Mouse (Mus musculus) CH12.LX (cell line): Measurements from ENCODE around the gene Eef1a1. TPM values are rescaled to one million over a fixed set of nuclear protein-coding genes. Genes with fewer than 3 reads are reported as not detected.

ENCODE experiments used
- DNase-seq: peaks from one replicate; pipeline ENCODE4 v3.0.0-alpha.2; 2013; ENCODE audit errors: extremely low read depth
- H3K27ac ChIP-seq: 2 replicates; pipeline ENCODE4 v1.5.1; 2012; ENCODE audit warnings: low read depth, mild to moderate bottlenecking, control low read depth, moderate library complexity; ENCODE audit not compliant: insufficient read depth
- H3K27me3 ChIP-seq: replicated peaks from 2 replicates; pipeline ENCODE3; 2012; ENCODE audit warnings: inconsistent platforms
- H3K36me3 ChIP-seq, 2 experiments: replicated peaks in 1 of 2; 2 replicates each; pipeline versions ENCODE3 to v1.6.1; 2012; ENCODE audit warnings: inconsistent platforms in 1 of 2, low read length in 1 of 2, mild to moderate bottlenecking in 1 of 2, mixed read lengths in 1 of 2, moderate library complexity in 1 of 2; ENCODE audit not compliant: control insufficient read depth in 1 of 2, insufficient read depth in 1 of 2
- H3K4me1 ChIP-seq, 2 experiments: 2 replicates each; pipeline ENCODE4 v1.6.1; 2012; ENCODE audit warnings: inconsistent platforms in 1 of 2, moderate library complexity in 1 of 2; ENCODE audit not compliant: insufficient read depth in 2 of 2, control insufficient read depth in 1 of 2
- H3K4me2 ChIP-seq: 2 replicates; pipeline ENCODE4 v1.6.1; 2012; ENCODE audit warnings: low read depth, mild to moderate bottlenecking, control low read depth; ENCODE audit not compliant: poor library complexity, insufficient read depth, severe bottlenecking
- H3K4me3 ChIP-seq, 3 experiments: fragments of 150-350 bp in 1 of 3; sonication (generic) in 1 of 3; replicated peaks in 1 of 3; 2 replicates each; pipeline versions ENCODE3 to v1.5.1; 2011 to 2012; ENCODE audit warnings: low read depth in 2 of 3, low read length in 2 of 3, mild to moderate bottlenecking in 2 of 3, moderate library complexity in 2 of 3, control low read depth in 1 of 3, improper control_type of control experiment in 1 of 3, inconsistent platforms in 1 of 3, mixed read lengths in 1 of 3; ENCODE audit not compliant: poor library complexity in 1 of 3
- H3K79me2 ChIP-seq: replicated peaks from 2 replicates; pipeline ENCODE4 v1.6.1; 2012; ENCODE audit warnings: mild to moderate bottlenecking, moderate library complexity; ENCODE audit not compliant: control insufficient read depth, poor library complexity, insufficient read depth, severe bottlenecking; ENCODE audit errors: extremely low read depth
- H3K9ac ChIP-seq: 2 replicates; pipeline ENCODE4 v1.6.1; 2012; ENCODE audit warnings: low read depth, mild to moderate bottlenecking, control low read depth, moderate library complexity; ENCODE audit not compliant: insufficient read depth
- H3K9me3 ChIP-seq: replicated peaks from 2 replicates; pipeline ENCODE3; 2012; ENCODE audit warnings: low read length, inconsistent platforms, mixed read lengths
- BHLHE40 ChIP-seq: IDR thresholded peaks from 2 replicates; pipeline ENCODE4 v1.6.1; 2011; ENCODE audit warnings: mild to moderate bottlenecking, low read depth, low read length, improper control_type of control experiment
- CHD1 ChIP-seq: IDR thresholded peaks from 2 replicates; pipeline ENCODE4 v1.6.1; 2012; ENCODE audit warnings: low read depth, low read length, improper control_type of control experiment, inconsistent platforms
- CHD2 ChIP-seq: IDR thresholded peaks from 2 replicates; pipeline ENCODE4 v1.6.1; 2011; ENCODE audit warnings: low read length, improper control_type of control experiment
- E2F4 ChIP-seq: IDR thresholded peaks from 2 replicates; pipeline ENCODE4 v1.6.1; 2011; ENCODE audit warnings: low read depth, low read length, improper control_type of control experiment; ENCODE audit not compliant: insufficient replicate concordance
- ELF1 ChIP-seq: IDR thresholded peaks from 2 replicates; pipeline ENCODE4 v1.6.1; 2014; ENCODE audit warnings: low read depth, mild to moderate bottlenecking, inconsistent platforms, low read length, improper control_type of control experiment
- GABPA ChIP-seq: IDR thresholded peaks from 2 replicates; pipeline ENCODE4 v1.6.1; 2012; ENCODE audit warnings: low read depth, low read length, improper control_type of control experiment, inconsistent platforms; ENCODE audit not compliant: insufficient replicate concordance
- HCFC1 ChIP-seq: IDR thresholded peaks from 2 replicates; pipeline ENCODE4 v1.6.1; 2012; ENCODE audit warnings: low read depth, mild to moderate bottlenecking, inconsistent platforms, low read length, improper control_type of control experiment
- KAT2A ChIP-seq: IDR thresholded peaks from 2 replicates; pipeline ENCODE4 v1.6.1; 2012; ENCODE audit warnings: low read length, improper control_type of control experiment, inconsistent platforms; ENCODE audit not compliant: insufficient replicate concordance
- MAX ChIP-seq: IDR thresholded peaks from 2 replicates; pipeline ENCODE4 v1.6.1; 2011; ENCODE audit warnings: low read length, improper control_type of control experiment
- MXI1 ChIP-seq: IDR thresholded peaks from 2 replicates; pipeline ENCODE4 v1.6.1; 2011; ENCODE audit warnings: mild to moderate bottlenecking, low read depth, low read length, improper control_type of control experiment
- MYC ChIP-seq: IDR thresholded peaks from 2 replicates; pipeline ENCODE4 v1.6.1; 2011; ENCODE audit warnings: low read depth, mild to moderate bottlenecking, improper control_type of control experiment, low read length
- PAX5 ChIP-seq: IDR thresholded peaks from 2 replicates; pipeline ENCODE4 v1.6.1; 2012; ENCODE audit warnings: low read length, inconsistent platforms, mixed read lengths
- POLR2A ChIP-seq: IDR thresholded peaks from 2 replicates; pipeline ENCODE4 v1.6.1; 2011; ENCODE audit warnings: low read depth, mild to moderate bottlenecking, improper control_type of control experiment, low read length
- POLR2AphosphoS2 ChIP-seq: IDR thresholded peaks from 2 replicates; pipeline ENCODE4 v1.6.1; 2011; ENCODE audit warnings: low read depth, low read length, improper control_type of control experiment
- RAD21 ChIP-seq: IDR thresholded peaks from 2 replicates; pipeline ENCODE4 v1.6.1; 2011; ENCODE audit warnings: low read depth, mild to moderate bottlenecking, low read length, improper control_type of control experiment, moderate library complexity
- SMC3 ChIP-seq: IDR thresholded peaks from 2 replicates; pipeline ENCODE4 v1.6.1; 2011; ENCODE audit warnings: low read depth, low read length, improper control_type of control experiment
- TBP ChIP-seq: conservative IDR thresholded peaks from 2 replicates; pipeline ENCODE4 v1.6.1; 2011; ENCODE audit warnings: low read depth, low read length, improper control_type of control experiment
- USF1 ChIP-seq: IDR thresholded peaks from 2 replicates; pipeline ENCODE4 v1.6.1; 2014; ENCODE audit warnings: low read depth, mild to moderate bottlenecking, inconsistent platforms, low read length, improper control_type of control experiment
- USF2 ChIP-seq: conservative IDR thresholded peaks from 2 replicates; pipeline ENCODE4 v1.6.1; 2011; ENCODE audit warnings: low read depth, low read length, improper control_type of control experiment
- ZC3H11A ChIP-seq: IDR thresholded peaks from 2 replicates; pipeline ENCODE4 v1.6.1; 2012; ENCODE audit warnings: low read depth, mild to moderate bottlenecking, inconsistent platforms, low read length, improper control_type of control experiment
- ZKSCAN1 ChIP-seq: IDR thresholded peaks from 2 replicates; pipeline ENCODE4 v1.6.1; 2012; ENCODE audit warnings: low read depth, inconsistent platforms, low read length, improper control_type of control experiment, borderline replicate concordance
- ZMIZ1 ChIP-seq: IDR thresholded peaks from 2 replicates; pipeline ENCODE4 v1.6.1; 2012; ENCODE audit warnings: low read depth, mild to moderate bottlenecking, inconsistent platforms, low read length, improper control_type of control experiment
- dilution Hi-C: fragments of 300-500 bp; cut with MboI; formaldehyde crosslinking; loops from 2 replicates; pipeline ENCODE4 v1.14.3; 2020; ENCODE audit warnings: low sequenced_read_pairs; ENCODE audit not compliant: extremely low pct_unique_long_range_greater_than_20kb, extremely low pct_ligation_motif_present
- in situ Hi-C: fragments of 300-500 bp; cut with MboI; formaldehyde crosslinking; loops from 3 replicates; pipeline ENCODE4 v1.14.3; 2019; ENCODE audit warnings: low sequenced_read_pairs, low pct_ligation_motif_present, low pct_unique_long_range_greater_than_20kb, mixed read lengths
- polyA plus RNA-seq: library from polyadenylated mRNA; unstranded; fragments of >175 nt; gene quantifications from 2 replicates; pipeline ENCODE4 v1.2.1, GENCODE M21; 2012; ENCODE audit warnings: low read depth; ENCODE audit not compliant: insufficient read length
- total RNA-seq, 2 experiments: library from RNA; depleted of rRNA; stranded (reverse); fragments of 300-350 nt in 1 of 2; fragments of >200 nt in 1 of 2; gene quantifications; 2 replicates each; pipeline ENCODE4 v1.2.3; 2012 to 2014

Eef1a1 gene
- total and polyA plus RNA-seq, 3 experiments, result 12,362 to 21,026 (median 18,409) TPM

DNA sequence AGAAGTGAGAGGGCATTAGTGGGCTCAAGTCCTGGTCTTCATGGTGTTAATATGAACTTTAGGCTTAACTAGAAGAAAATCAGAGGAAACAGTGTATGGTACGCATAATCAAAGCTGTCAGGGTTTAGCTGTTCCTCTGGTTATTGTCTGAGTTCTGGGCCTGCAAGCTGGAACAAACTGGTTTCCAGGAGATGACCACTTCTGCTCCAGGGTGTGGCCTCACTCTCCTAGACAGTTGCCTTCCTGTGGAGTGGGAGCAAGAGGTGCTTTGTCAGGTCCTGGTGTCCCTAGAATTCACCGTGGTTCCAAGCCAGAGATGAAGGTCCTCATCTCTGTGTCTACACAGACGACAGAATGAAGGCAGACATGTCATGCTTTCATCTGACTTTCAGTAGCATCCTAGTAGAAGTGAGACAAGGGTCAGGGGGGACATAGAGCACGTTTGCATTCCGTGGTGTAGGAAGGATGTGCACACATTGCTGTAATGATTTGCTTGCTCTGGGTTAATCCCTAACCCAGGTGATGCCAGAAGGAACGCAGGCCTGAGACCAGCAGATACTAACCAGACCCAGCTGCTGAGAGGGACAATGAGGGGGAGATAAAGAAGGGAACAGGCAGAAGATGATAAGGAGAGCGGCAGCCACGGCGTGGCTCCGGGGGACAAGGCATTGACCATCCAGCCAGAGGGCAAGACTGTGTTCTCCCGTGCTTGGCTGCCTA lies 17.2 kb upstream of the Eef1a1 start:
- Histone ChIP-seq H3K4me2 (peak overlapping the region; percentile 12; the same call in 1 of the 2 replicates), H3K9ac (no peak overlapping the region; the same call in 1 of the 2 replicates), H3K27ac (peak overlapping the region; percentile 13; the same call in 1 of the 2 replicates), H3K36me3 (peaks cover 11 to 14% of the 10 kb centered on the region in 2 experiments), H3K79me2 (peaks cover 23% of the 10 kb centered on the region), H3K4me3 (no peak overlapping the region), H3K9me3 (no peaks in the 10 kb centered on the region), H3K4me1 (peaks cover 6 to 20% of the 10 kb centered on the region in 2 experiments)
- in situ Hi-C loops (no loop called here), dilution Hi-C loops (no loop called here)
- no peak for DNase-seq
- TF ChIP-seq SMC3 (no peak), ZC3H11A (no peak), MYC (no peak), KAT2A (no peak), CHD1 (no peak), USF1 (no peak), ZMIZ1 (no peak), GABPA (no peak), ELF1 (no peak), MXI1 (no peak), RAD21 (no peak), POLR2A (no peak), MAX (no peak), POLR2AphosphoS2 (no peak), BHLHE40 (no peak), E2F4 (no peak), CHD2 (no peak), TBP (no peak)
- TF ChIP-seq, all 38 proteins: peak for 0
- H3K27me3 ChIP-seq, result no peaks in the 10 kb centered on the region

DNA sequence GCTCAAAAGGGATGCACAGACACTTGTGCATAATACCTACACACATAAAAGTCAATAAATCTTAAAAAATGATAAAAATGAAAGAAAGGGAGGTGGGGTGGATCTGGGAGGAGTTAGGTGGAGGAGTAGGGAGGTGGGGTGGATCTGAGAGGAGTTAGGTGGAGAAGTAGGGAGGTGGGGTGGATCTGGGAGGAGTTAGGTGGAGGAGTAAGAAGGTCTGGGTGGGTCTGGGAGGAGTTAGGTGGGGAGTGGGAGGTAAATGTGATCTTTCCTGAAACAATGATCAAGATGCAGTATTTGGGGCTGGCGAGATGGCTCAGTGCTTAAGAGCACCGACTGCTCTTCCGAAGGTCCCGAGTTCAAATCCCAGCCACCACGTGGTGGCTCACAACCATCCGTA lies 16.3 kb upstream of the Eef1a1 start:
- Histone ChIP-seq H3K4me2 (peak overlapping the region; percentile 87), H3K9ac (peak overlapping the region; percentile 99; the same call in 1 of the 2 replicates), H3K27me3 (no peaks in the 10 kb centered on the region), H3K36me3 (peaks cover 11 to 12% of the 10 kb centered on the region in 2 experiments), H3K79me2 (peaks cover 23% of the 10 kb centered on the region), H3K9me3 (no peaks in the 10 kb centered on the region), H3K4me3 (peak overlapping the region in 2 of 3 experiments; percentile 60 to 74), H3K27ac (no peak overlapping the region), H3K4me1 (peaks cover 6 to 21% of the 10 kb centered on the region in 2 experiments)
- dilution Hi-C loops (no loop called here), in situ Hi-C loops (no loop called here)
- DNase-seq, result no peak
- TF ChIP-seq HCFC1 (no peak), ZKSCAN1 (no peak), CHD2 (no peak), USF2 (no peak), PAX5 (no peak)
